Mouse (Mus musculus): ENCODE measurements around the gene Casd1.
"Not testable (repeated sequence)": the region's sequence is repeated elsewhere in the genome, so short reads cannot be mapped to it uniquely, and the experiment has no call there.

The Casd1 gene

GRCm38 (mm10) chr6:4612431-4612830, 11.8 kb downstream of the Casd1 start:
- DNase-seq (ENCODE audit: low spot score in 2 of 2) = no peak

GRCm38 (mm10) chr6:4617911-4618310, 17.3 kb downstream of the Casd1 start:
- DNase-seq (ENCODE audit: low spot score in 2 of 2) = no peak

GRCm38 (mm10) chr6:4631464-4631863, 30.8 kb downstream of the Casd1 start:
- DNase-seq (ENCODE audit: low spot score in 2 of 2) = no peak

GRCm38 (mm10) chr6:4633189-4633588, 32.5 kb downstream of the Casd1 start:
- no peak for DNase-seq (ENCODE audit: low spot score in 2 of 2)

GRCm38 (mm10) chr6:4634804-4635203, 34.2 kb downstream of the Casd1 start:
- no peak for DNase-seq (ENCODE audit: low spot score in 2 of 2)

- no peak for DNase-seq (ENCODE audit: low spot score in 2 of 2)
Measured at GRCm38 (mm10) chr6:4642068-4642467, 41.4 kb downstream of the Casd1 start.

GRCm38 (mm10) chr6:4647351-4647750, 46.7 kb downstream of the Casd1 start:
- no peak for DNase-seq (ENCODE audit: low spot score in 2 of 2)

- DNase-seq (ENCODE audit: low spot score in 2 of 2) = no peak
Measured at GRCm38 (mm10) chr6:4652596-4653134, 52.0 kb downstream of the Casd1 start.

GRCm38 (mm10) chr6:4653741-4654140, 53.1 kb downstream of the Casd1 start:
- not testable (repeated sequence) for DNase-seq (ENCODE audit: low spot score in 2 of 2)

GRCm38 (mm10) chr6:4655466-4655865, 54.8 kb downstream of the Casd1 start:
- DNase-seq (ENCODE audit: low spot score in 2 of 2) = no peak

- no peak for DNase-seq (ENCODE audit: low spot score in 2 of 2)
Measured at GRCm38 (mm10) chr6:4655924-4656323, 55.3 kb downstream of the Casd1 start.

GRCm38 (mm10) chr6:4658861-4659260, 58.2 kb downstream of the Casd1 start:
- DNase-seq (ENCODE audit: low spot score in 2 of 2) = no peak

GRCm38 (mm10) chr6:4663516-4663915, 62.9 kb downstream of the Casd1 start:
- no peak for DNase-seq (ENCODE audit: low spot score in 2 of 2)

GRCm38 (mm10) chr6:4664313-4664712, 63.7 kb downstream of the Casd1 start:
- no peak for DNase-seq (ENCODE audit: low spot score in 2 of 2)

- no peak for DNase-seq (ENCODE audit: low spot score in 2 of 2)
Measured at GRCm38 (mm10) chr6:4665154-4665553, 64.5 kb downstream of the Casd1 start.

- no peak for DNase-seq (ENCODE audit: low spot score in 2 of 2)
Measured at GRCm38 (mm10) chr6:4677356-4677761, 76.7 kb downstream of the Casd1 start.

- DNase-seq (ENCODE audit: low spot score in 2 of 2) = no peak
Measured at GRCm38 (mm10) chr6:4679981-4680380, 79.3 kb downstream of the Casd1 start.

- no peak for DNase-seq (ENCODE audit: low spot score in 2 of 2)
Measured at GRCm38 (mm10) chr6:4680576-4680975, 79.9 kb downstream of the Casd1 start.

- DNase-seq (ENCODE audit: low spot score in 2 of 2) = no peak
Measured at GRCm38 (mm10) chr6:4684706-4685340, 84.2 kb downstream of the Casd1 start.

- no peak for DNase-seq (ENCODE audit: low spot score in 2 of 2)
Measured at GRCm38 (mm10) chr6:4690438-4690837, 89.8 kb downstream of the Casd1 start.

Data from frontal cortex, postnatal 14 days (tissue).